Mouse (Mus musculus): ENCODE results near the gene Nrgn. TPM values are rescaled to one million over a fixed set of nuclear protein-coding genes. Genes with fewer than 3 reads are reported as not detected.

Gene Nrgn
- total and polyA plus RNA-seq, 3 experiments: 4.0 to 27.2 (median 21.7) TPM

DNA sequence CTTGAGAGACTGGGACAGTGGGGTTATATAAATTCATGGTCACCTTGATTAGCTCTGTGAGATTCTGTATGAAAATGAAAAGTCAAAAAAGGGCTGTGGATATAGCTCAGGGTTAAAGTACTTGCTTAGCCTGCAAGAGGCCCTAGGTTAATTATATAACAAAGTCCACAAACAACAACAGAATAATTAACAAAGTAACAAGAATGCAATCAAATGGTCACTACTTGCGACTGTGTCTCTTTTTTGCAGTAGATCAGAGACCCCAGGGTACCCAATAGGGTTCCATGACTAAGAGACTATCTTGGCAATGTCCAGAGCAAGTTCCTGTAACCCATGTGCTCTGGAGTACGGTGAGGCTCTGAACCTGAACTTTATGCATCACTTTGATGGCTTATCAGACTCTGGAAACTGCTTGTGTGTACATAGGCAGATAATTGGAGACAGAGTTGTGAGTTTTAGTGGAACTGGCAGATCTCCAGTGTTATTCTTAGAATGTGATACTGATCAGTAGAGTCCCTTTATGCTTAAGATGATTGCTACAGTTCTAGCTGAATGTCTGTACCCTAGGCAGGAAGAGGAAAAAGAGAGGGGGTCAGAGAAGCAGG lies 16.6 kb upstream of the Nrgn start:
- no peak for DNase-seq
- H3K4me3 ChIP-seq: no peak overlapping the region
- no peaks in the 10 kb centered on the region for H3K79me2 ChIP-seq (replicated peaks; ENCODE audit: control insufficient read depth, insufficient read depth, low read length)
- TF ChIP-seq POLR2A (IDR thresholded peaks at IDR 0.05; ENCODE audit: insufficient read depth, low read depth, low read length): no peak
- no peak for TF ChIP-seq CTCF (IDR thresholded peaks at IDR 0.05)
- no peak for TF ChIP-seq EP300 (IDR thresholded peaks at IDR 0.05; ENCODE audit: insufficient read depth, low read depth, low read length)
- intact Hi-C loops (cut with DNase I): loop anchor here (2.0 kb wide), 1 partner anchor 43 kb away; the partner anchor contains the start of gene Spa17
- peaks cover 6% of the 10 kb centered on the region for H3K4me1 ChIP-seq (ENCODE audit: control insufficient read depth, insufficient read depth, low read length)
- no peaks in the 10 kb centered on the region for H3K27me3 ChIP-seq (ENCODE audit: control insufficient read depth, insufficient read depth, low read length)
- WGBS: 64% methylated on average over 2 of the region's 2 CpGs
- H3K36me3 ChIP-seq (ENCODE audit: control insufficient read depth, insufficient read depth, low read length): no peaks in the 10 kb centered on the region
- H3K9ac ChIP-seq (ENCODE audit: low read depth, low read length): no peak overlapping the region
- peak overlapping the region; percentile 70; the same call in 1 of the 2 replicates for H3K27ac ChIP-seq

DNA sequence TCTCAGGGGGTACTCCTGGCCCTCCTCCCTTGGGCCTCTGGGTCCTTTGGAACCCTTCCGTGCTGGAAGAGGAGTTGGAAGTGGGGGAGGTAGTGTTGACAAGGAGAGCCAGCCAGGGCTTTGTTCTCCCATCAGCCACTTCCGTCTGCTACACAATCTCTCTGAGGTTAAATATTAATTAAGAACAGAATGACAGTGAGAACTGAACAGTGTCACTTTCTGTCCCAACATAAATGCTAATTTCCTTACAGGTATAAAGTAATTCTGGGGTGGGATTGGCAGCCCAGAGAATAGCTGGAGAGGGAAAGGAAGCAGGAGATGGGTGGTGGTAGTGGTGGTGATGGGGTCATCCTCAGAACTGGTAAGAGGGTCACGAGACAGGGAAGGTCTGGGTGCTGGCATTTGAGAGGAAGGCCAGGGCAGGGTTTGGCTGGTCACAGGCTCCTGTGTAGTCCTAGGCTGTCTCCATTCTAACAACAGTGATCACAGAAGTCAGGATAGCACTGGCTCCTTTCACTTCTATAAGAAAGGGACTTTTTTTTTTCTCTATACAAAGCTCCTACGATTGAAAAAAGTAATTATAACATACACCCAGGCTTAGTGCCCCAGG lies 16.0 kb upstream of the Nrgn start:
- no peak overlapping the region for H3K9ac ChIP-seq (ENCODE audit: low read depth, low read length)
- 38% methylated on average over 4 of the region's 4 CpGs for WGBS
- intact Hi-C loops (cut with DNase I): loop anchor here (1.0 to 2.0 kb wide), 2 partner anchors 38 to 44 kb away; partner anchors contain the start of gene Spa17
- H3K27ac ChIP-seq: peak overlapping the region; percentile 70
- no peak for DNase-seq
- TF ChIP-seq EP300 (IDR thresholded peaks at IDR 0.05; ENCODE audit: insufficient read depth, low read depth, low read length): no peak
- no peak for TF ChIP-seq CTCF (IDR thresholded peaks at IDR 0.05)
- TF ChIP-seq POLR2A (IDR thresholded peaks at IDR 0.05; ENCODE audit: insufficient read depth, low read depth, low read length): no peak
- no peaks in the 10 kb centered on the region for H3K79me2 ChIP-seq (replicated peaks; ENCODE audit: control insufficient read depth, insufficient read depth, low read length)
- H3K4me1 ChIP-seq (ENCODE audit: control insufficient read depth, insufficient read depth, low read length): peaks cover 6% of the 10 kb centered on the region
- H3K27me3 ChIP-seq (ENCODE audit: control insufficient read depth, insufficient read depth, low read length): no peaks in the 10 kb centered on the region
- H3K36me3 ChIP-seq (ENCODE audit: control insufficient read depth, insufficient read depth, low read length): no peaks in the 10 kb centered on the region
- H3K4me3 ChIP-seq: no peak overlapping the region; the same call in 1 of the 2 replicates

DNA sequence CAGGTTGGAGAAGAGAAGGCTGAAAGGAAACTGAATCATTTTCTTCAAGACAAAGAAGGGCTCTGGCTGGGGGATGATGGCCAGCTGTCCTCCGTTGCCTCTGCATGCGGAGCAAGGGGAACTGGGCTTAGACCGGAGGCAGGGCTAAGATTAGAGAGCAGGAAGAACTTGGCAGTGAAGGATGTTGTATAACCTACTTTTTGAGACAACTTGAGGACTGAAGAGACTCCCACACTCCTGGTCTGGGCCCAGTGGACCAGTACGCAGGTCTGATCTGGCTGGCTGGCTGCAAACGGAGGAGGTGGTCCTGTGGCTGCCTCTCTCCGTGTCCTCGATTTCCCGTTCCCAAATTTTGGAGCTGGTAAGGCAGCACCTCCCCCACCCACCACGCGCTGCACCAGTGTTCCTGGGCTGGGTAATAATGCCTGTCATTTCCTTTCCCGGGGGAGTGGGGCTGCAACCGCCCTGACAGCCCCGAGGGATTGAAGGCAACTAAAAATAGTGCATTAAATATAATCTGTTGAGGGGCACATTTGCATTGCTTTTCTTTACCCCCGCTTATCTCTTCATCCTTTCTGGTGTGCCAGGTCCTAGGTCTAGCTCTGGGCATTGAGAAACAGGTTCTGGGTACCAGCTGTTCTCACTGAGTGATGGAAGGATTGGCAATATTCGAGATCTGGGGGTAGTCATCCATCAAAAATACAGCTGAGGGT lies 15.3 kb upstream of the Nrgn start:
- intact Hi-C loops (cut with DNase I): loop anchor here (1.0 to 2.0 kb wide), 2 partner anchors 38 to 45 kb away; partner anchors contain the start of gene Spa17
- no peak for TF ChIP-seq POLR2A (IDR thresholded peaks at IDR 0.05; ENCODE audit: insufficient read depth, low read depth, low read length)
- peak; percentile 57 to 61 for DNase-seq
- H3K9ac ChIP-seq (ENCODE audit: low read depth, low read length): peak overlapping the region; percentile 3; the same call in 1 of the 2 replicates
- H3K36me3 ChIP-seq (ENCODE audit: control insufficient read depth, insufficient read depth, low read length): no peaks in the 10 kb centered on the region
- H3K27ac ChIP-seq: peak overlapping the region; percentile 70
- peak overlapping the region; percentile 32 for H3K4me3 ChIP-seq
- WGBS: 10% methylated on average over 15 of the region's 15 CpGs
- peaks cover 6% of the 10 kb centered on the region for H3K4me1 ChIP-seq (ENCODE audit: control insufficient read depth, insufficient read depth, low read length)
- no peaks in the 10 kb centered on the region for H3K27me3 ChIP-seq (ENCODE audit: control insufficient read depth, insufficient read depth, low read length)
- H3K79me2 ChIP-seq (replicated peaks; ENCODE audit: control insufficient read depth, insufficient read depth, low read length): no peaks in the 10 kb centered on the region

DNA sequence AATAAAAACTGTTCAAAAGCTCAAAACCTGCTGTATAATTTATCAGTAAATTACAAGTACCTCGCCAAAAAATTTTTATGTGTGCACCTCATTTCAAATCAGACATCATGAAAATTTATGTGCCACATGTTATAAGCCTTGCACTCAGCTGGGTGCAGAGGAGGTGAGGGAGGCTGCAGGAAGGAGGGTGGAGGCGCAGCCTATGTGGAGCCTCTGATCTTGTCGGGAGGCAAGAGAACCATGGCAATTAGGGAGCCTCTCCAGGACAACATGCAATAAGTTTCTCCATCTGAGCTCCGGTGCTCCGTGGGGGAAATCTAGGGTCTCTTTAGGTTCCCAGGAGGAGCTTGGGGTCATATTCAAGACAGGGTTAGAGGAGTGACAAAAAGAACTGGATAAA lies 14.8 kb upstream of the Nrgn start:
- TF ChIP-seq EP300 (IDR thresholded peaks at IDR 0.05; ENCODE audit: insufficient read depth, low read depth, low read length) (no peak), POLR2A (IDR thresholded peaks at IDR 0.05; ENCODE audit: insufficient read depth, low read depth, low read length) (no peak), CTCF (IDR thresholded peaks at IDR 0.05) (no peak)
- Histone ChIP-seq H3K4me3 (no peak overlapping the region), H3K36me3 (ENCODE audit: control insufficient read depth, insufficient read depth, low read length) (no peaks in the 10 kb centered on the region), H3K27ac (peak overlapping the region; percentile 70), H3K27me3 (ENCODE audit: control insufficient read depth, insufficient read depth, low read length) (no peaks in the 10 kb centered on the region), H3K79me2 (replicated peaks; ENCODE audit: control insufficient read depth, insufficient read depth, low read length) (no peaks in the 10 kb centered on the region), H3K4me1 (ENCODE audit: control insufficient read depth, insufficient read depth, low read length) (peaks cover 6% of the 10 kb centered on the region), H3K9ac (ENCODE audit: low read depth, low read length) (no peak overlapping the region)
- intact Hi-C loops (cut with DNase I): no loop called here
- DNase-seq: no peak
- WGBS: 36% methylated on average over 5 of the region's 5 CpGs

DNA sequence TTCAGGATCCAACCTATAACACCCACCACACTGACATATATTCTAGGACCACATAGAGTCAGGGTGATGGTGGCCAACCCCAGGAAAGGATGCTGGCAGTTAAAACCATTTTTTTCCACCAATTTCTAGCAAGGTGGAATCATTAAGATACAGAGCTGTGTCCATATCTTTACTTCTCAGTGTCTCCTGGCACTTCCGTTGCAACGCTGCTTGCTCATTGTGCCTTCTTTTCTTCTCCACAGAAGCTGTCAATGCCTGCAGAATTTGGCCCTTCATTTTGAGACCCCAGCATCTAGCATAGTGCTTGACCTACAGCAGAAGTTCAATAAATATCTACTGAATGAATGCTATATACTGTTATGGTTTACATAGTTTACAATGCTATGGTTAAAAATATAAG lies 14.3 kb upstream of the Nrgn start:
- Histone ChIP-seq H3K27ac (no peak overlapping the region), H3K36me3 (ENCODE audit: control insufficient read depth, insufficient read depth, low read length) (no peaks in the 10 kb centered on the region), H3K4me1 (ENCODE audit: control insufficient read depth, insufficient read depth, low read length) (peaks cover 6% of the 10 kb centered on the region), H3K27me3 (ENCODE audit: control insufficient read depth, insufficient read depth, low read length) (no peaks in the 10 kb centered on the region), H3K9ac (ENCODE audit: low read depth, low read length) (no peak overlapping the region), H3K4me3 (no peak overlapping the region), H3K79me2 (replicated peaks; ENCODE audit: control insufficient read depth, insufficient read depth, low read length) (no peaks in the 10 kb centered on the region)
- no peak for DNase-seq
- TF ChIP-seq EP300 (IDR thresholded peaks at IDR 0.05; ENCODE audit: insufficient read depth, low read depth, low read length): no peak
- TF ChIP-seq CTCF (IDR thresholded peaks at IDR 0.05): no peak
- no peak for TF ChIP-seq POLR2A (IDR thresholded peaks at IDR 0.05; ENCODE audit: insufficient read depth, low read depth, low read length)
- intact Hi-C loops (cut with DNase I): no loop called here
- WGBS: 88% methylated on average over 2 of the region's 2 CpGs

DNA sequence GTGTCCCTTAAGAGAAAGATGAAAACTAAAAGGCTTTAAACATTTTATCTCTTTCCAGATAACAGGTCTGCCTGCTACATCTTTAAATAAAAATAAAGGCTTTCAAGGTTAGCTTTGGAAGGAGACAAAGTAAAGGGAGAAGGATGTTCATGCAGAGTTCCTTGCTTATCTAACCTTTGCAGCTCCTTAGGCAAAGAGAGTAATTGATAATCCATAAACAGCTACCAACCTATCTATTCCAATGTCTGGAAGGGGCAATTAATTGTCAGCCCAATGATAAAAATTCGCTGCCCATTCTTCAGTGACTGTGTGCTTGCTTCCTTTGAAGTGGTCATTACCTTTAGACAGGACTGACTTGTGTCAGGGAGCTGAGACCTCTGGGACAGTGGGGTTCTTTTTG lies 11.1 kb upstream of the Nrgn start:
- Histone ChIP-seq H3K27ac (no peak overlapping the region), H3K4me3 (no peak overlapping the region), H3K36me3 (ENCODE audit: control insufficient read depth, insufficient read depth, low read length) (no peaks in the 10 kb centered on the region), H3K27me3 (ENCODE audit: control insufficient read depth, insufficient read depth, low read length) (no peaks in the 10 kb centered on the region), H3K4me1 (ENCODE audit: control insufficient read depth, insufficient read depth, low read length) (peaks cover 5% of the 10 kb centered on the region), H3K79me2 (replicated peaks; ENCODE audit: control insufficient read depth, insufficient read depth, low read length) (no peaks in the 10 kb centered on the region), H3K9ac (ENCODE audit: low read depth, low read length) (no peak overlapping the region)
- no peak for DNase-seq
- intact Hi-C loops (cut with DNase I): no loop called here
- TF ChIP-seq EP300 (IDR thresholded peaks at IDR 0.05; ENCODE audit: insufficient read depth, low read depth, low read length): no peak
- no peak for TF ChIP-seq CTCF (IDR thresholded peaks at IDR 0.05)
- TF ChIP-seq POLR2A (IDR thresholded peaks at IDR 0.05; ENCODE audit: insufficient read depth, low read depth, low read length): no peak
- 56% methylated on average over 1 of the region's 1 CpGs for WGBS

Data from heart, adult 2 months (tissue).